Mouse (Mus musculus) left cerebral cortex, postnatal 25 days (tissue): ENCODE measurements around the gene E130114P18Rik. TPM values are rescaled to one million over a fixed set of nuclear protein-coding genes. Genes with fewer than 3 reads are reported as not detected.

Source experiments
- DNase-seq, 2 experiments: peaks; one replicate each; pipeline ENCODE4 v3.0.0; 2022; ENCODE audit warnings: low spot score in 2 of 2, mixed read lengths in 1 of 2
- intact Hi-C: fragments of 180-260 bp; cut with DNase I; formaldehyde crosslinking; loops from one replicate; pipeline ENCODE4 v1.15.1; 2025
- total RNA-seq, 2 experiments: library from RNA; stranded (reverse); gene quantifications; 2 replicates each; pipeline ENCODE4 v1.2.3; 2021

The E130114P18Rik gene
- total RNA-seq, 2 experiments from 2014 or later = 6.0 to 6.5 TPM

- DNase-seq = no peak
- intact Hi-C loops = no loop called here
Measured at GRCm38 (mm10) chr4:97557585-97557984, 220.3 kb downstream of the E130114P18Rik start.

GRCm38 (mm10) chr4:97544016-97544415 is 233.9 kb downstream of the E130114P18Rik start:
- peak in 1 of 2 experiments; percentile 4 for DNase-seq
- intact Hi-C loops = no loop called here

GRCm38 (mm10) chr4:97532072-97532471 is 245.8 kb downstream of the E130114P18Rik start:
- intact Hi-C loops = no loop called here
- no peak for DNase-seq

DNA sequence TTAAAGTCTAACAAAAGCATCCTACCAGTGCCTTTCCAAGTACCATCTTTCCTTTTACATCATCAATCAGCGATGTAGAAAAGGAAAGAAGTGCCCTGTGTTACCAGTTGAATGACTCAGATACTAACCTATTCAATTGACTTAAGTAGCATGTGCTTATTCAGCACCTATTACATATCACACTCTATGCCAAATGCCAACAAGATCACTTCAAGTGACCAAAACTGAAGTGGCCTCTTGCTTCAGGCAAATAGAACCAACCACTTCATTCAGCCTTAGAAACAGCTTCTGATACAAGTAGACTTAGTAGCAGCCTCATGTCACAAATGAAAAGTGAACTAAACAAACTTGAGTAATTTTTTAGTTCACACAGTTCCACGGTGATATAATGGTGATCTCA is 249.4 kb downstream of the E130114P18Rik start:
- intact Hi-C loops = no loop called here
- no peak for DNase-seq

Other genes with a start within 250 kb of the E130114P18Rik start
- 10 to 100 TPM; 63.0 to 73.6 TPM for gene Nfia, start 5.3 kb downstream of the E130114P18Rik start, total RNA-seq